Mouse (Mus musculus) forelimb bud, embryonic 11.5 days (tissue): ENCODE measurements around the gene Foxp1.
A peak's percentile ranks its signal among the peaks of the same experiment; 100 is the strongest.

Experiments
- DNase-seq: peaks from one replicate; pipeline ENCODE4 v3.0.0-alpha.2; 2012; ENCODE audit warnings: low read depth, low spot score

Foxp1 gene

DNA sequence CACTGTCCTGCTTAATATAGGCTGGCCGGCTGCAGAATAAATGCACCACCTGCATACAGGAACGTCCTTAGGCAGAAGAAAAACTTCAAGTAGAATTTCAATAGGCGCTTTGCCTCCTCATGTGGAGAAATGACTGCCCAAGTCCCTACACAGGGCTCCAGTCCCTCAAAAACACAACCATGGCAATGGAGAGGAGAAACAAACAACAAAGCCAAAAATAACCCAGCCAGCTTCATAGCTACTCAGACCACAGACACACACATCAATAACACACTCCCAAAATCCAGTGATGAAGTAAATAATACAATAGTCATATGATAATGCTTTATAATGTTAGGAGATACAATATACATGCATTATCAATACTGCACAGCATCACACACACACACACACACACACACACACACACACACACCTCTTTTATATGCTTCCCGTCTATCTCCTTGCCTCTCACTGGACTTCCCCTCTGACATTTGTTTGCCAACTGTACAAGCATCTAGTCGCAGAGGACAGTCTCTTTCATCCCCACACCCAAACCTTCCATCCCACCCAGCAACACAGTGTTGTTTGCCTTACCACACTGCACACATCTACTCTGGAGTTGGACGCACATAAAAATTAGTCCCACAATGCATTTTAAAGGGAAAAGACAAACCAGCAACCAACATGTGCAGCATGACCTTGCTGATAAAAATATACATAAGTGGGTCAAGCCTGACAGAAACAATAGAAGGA, 162.6 kb downstream of the Foxp1 start:
- no peak for DNase-seq

DNA sequence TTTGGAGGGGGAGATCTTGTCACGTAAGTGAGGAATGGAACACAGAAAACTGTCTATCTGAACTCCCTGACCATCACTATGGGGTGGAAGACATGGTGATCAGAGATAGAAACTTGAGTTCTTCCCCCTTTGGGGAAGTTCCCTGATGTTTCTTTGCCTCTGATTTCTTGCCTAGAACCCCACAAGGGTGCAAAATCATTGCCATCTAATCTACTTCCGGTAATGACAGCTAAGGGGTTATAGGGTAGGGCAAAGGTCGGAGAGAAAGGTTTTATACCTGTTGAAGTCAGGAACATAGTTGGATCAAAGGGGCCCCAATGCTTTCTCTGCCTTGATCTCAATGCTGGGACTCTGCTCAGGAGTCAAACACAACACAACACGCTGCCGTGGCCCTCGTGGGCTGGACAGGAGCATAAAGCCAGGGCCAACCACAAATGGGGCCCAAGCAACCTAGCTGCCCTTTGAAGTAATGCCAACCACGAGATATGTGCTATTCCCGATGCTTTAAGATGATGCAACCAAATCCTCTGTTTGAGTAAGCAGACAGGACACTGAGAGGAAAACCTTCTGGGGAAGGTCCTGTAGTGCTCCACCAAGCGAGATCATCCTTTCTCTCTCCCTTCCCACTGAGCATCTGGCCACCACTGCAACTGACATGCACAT, 163.4 kb downstream of the Foxp1 start:
- no peak for DNase-seq

GRCm38 (mm10) chr6:99357931-99358330, 164.6 kb downstream of the Foxp1 start:
- DNase-seq = no peak

DNA sequence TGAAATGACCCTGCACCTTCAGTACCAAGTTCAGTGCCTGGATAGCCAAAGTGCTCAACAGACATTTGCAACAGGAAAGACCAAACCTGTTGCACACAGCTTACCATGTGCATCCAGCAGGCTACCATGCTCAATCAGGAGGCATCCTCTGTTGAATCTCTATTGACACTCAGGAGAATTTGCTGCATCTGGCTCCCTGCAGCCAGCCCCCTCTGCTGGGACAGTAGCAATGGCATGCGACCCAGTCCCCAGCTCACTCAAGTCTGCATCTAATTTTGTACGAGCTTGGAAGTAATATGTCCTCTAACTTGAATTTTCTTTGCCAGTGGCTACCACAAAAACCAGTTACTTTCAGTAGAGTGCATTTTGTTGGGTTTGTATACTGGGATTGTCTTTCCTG, 168.2 kb downstream of the Foxp1 start:
- DNase-seq = no peak

DNA sequence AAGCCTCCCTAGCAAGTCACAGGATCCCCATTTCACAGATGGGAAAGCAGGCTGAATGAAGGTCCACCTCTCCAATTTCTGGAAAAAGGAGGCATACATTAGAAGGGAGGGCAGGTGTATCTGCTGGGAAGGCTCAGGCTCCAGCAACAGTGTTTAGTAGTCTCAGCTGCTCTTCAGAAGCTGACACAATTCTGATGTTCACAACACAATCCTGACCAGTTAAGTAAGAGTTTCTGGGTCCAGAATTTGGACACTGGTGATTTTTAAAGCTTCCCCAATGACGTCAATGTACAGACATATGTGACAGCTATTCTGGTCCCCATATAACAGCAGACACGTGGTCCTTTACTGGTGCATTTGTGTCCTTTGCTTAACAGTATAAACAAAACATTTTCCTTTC, 169.1 kb downstream of the Foxp1 start:
- DNase-seq = no peak

DNA sequence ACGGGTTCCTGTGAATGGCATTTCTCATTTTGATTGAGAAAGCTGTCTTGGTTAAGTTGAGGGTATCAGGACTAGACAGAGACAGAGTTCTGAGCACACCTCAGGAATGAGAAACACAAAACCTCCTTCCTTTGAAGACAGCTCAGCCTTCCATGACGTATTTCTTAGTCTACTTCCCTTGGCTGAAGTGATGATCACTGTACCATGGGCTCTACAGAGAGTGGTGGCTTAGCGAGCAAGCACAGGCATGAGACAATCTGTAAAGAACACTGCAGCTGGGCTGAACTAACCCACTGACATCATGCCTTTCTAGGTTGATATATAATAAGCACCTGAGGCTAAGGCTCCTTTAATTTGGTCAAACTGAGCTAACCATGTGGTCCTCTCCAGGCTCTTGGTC, 172.0 kb downstream of the Foxp1 start:
- DNase-seq = no peak

DNA sequence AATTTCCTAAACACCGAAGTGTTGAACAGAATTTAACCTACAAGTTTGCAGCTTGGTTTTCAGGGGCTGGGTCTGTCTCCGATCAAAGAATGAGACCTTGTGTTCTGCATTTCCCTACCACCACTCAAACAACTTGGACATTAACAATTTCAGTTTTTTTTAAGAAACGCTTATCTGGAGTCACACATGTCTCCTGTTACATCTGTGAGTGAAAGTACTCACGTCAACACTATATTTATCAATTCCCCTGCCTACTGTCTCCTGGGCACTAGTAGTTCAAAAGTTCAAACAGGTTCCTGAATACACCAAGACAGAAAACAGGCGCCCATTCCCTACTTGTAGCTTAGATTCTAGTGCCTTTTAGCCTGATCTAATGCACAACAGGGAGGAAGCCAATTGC, 172.4 kb downstream of the Foxp1 start:
- peak; percentile 49 for DNase-seq

DNA sequence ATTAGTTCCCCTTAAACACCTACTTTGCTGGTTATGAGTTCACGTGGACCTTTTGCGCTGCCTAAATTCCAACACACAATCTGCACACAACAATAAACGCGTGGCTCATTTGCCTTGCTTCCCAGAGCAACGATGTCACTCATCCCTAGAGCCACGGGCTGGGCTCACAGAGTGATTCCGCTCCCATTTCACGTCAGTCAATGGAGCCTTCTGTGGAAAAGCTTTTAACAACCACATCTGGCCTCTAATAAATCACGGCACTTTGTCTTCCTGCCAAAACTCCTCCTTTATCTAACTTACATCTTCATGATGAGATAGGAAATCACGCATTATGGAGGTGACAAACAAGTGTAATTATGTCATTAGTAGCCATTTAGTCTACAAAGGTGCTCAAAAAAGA, 174.7 kb downstream of the Foxp1 start:
- no peak for DNase-seq

DNA sequence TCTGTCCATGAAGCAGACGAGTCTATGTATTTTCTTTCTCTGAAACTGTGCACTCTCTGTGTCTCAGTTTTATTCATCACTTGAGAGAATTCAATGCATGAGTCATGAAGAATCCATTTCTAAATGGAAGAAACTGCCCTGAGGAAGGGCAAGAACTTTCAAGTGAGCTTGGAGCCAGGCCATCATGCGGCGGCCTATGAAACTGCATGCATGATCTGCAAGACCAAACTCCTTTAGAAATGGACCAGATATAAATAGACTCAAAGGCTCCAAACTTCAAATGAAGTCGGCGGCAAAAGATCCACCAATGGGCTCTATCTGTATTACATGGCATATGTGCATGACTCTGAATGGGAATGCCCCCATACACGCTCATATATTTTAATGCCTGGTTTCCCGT, 177.6 kb downstream of the Foxp1 start:
- no peak for DNase-seq

DNA sequence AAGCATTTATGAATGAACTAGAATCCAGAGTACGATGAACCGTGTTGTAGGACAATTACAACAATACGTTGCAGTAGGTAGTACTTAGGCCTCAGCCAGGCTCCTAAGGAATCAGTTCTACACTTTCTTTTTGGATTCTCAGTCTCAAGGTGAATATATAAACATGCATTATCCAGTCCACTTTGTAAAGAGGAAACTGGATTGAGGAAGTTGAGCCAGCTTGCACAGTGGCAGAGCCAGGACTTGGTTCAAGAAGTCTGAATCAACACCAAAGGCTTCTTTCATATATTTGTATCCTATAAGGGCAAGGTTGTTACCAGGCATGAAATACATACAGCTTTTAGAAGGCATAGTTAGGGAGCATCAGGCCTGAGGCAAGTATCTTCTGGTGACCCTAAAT, 178.2 kb downstream of the Foxp1 start:
- no peak for DNase-seq

DNA sequence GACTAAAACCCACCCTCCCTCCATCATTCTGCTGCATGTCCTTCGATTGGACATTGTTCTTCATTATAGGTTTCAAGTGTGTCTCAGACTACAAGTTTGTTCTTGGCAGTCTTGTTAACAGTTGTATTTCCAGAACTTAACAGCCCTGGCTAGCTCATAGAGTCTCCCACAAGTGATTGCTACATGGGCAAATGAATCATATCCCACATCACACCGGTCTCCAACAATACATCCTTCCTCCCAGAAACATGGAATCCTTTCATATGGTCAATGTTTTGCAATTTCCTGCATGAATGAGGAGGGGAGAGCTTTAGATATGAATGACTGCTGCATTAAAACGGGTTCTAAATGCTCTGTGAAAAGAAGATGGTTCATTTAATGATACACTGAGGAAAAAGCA, 178.7 kb downstream of the Foxp1 start:
- no peak for DNase-seq

DNA sequence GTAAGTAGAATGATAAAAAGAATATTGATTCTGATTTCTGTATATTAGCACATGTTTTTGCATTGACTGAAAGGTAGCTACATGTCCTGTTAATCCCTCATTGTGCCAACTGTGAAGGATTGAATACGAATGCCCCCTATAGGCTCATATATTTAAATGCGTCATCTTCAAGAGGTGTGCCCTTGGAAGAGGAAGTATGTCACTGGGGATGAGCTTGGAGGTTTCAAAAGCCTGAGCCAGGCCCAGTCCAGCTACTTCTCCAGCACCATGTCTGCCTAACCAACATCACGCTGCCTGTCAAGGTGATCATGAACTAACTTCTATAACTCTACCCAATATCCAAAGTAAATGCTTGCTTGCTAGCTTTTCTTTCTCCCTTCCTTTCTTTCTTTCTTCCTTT, 180.1 kb downstream of the Foxp1 start:
- DNase-seq = no peak

DNA sequence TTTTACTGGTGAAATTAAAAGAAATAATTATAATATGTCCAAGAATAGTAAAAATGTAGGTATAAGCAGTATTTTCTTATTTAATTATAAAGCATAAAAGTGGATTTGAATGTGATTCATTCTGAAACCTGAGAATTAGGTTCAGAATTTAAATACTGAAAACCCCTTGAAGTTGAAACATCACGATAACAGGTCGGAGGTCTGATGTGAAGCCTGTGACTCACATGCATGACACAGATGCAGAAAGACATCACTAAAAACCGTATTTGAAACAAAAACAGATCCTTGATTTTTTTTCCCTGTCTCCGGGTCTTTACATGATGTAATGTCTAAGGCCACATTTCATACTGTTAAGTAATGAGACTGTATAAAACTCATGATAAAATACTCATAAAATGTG, 181.6 kb downstream of the Foxp1 start:
- DNase-seq = no peak

GRCm38 (mm10) chr6:99339986-99340721, 182.4 kb downstream of the Foxp1 start:
- no peak for DNase-seq

DNA sequence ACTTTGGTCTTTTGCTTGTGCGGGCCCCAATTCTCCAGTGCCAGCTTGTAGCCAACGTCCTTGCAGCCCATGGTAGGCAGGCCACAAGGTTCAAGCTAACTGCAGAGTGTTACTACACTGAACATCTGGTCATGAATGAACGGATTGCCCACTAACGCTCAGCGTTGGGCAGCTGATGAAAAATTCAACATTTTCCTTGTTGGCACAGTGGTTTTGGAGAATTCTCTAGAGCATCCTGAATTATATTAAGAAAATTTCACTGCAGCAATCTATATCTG, 183.2 kb downstream of the Foxp1 start:
- no peak for DNase-seq

DNA sequence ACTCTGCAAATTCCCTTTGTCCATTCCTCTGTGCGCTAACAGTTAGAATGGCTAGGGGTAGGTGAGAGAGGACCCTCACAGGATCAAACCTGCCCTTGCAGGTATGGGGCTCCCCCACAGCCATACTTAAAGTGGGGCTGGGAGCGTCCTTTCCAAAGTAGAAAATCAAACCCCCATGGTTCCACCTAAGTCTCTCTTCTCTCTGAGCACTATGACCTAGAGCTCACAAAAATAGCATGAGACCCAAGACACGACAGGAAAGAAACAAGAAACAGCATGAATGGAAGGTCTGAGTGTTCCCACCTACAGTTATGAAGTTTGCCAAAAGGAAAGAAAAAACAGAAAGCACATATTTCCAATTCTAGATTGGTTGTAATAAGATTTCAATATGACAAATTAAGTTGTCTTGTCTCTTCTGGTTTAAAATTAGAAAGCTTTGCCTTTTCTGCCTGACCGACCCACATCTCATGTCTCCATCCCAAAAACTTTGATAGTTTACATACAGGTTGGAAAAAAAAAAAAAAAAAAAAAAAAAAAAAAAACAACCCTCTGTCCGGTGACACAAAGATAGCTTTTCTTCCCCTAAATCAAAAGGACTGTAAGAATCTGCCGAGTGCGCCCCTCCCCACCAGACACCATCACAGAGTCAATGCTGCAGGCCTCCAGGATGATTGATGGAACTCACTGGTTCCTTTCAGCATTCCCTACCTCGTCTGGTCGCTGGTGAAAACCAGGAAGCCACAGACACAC, 183.8 kb downstream of the Foxp1 start:
- no peak for DNase-seq

DNA sequence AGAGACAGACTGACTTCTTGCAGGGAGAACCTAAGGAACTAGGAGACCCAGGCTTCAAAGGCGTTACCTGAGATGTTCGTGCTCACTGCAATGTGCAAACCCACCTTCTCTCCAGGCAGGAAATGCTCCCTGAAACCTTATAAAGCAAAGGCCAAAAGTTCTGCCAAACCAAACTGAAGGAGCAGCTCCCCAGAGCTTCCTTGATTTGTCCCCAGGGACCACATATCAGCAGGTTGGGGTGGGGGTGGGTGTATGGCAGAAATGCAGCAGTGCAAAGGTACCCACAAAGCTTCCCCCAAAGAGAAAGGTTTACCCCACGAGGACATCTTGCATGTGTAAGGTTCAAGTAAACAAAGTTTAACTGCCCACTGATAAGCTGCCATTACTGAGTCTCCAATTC, 184.3 kb downstream of the Foxp1 start:
- no peak for DNase-seq

DNA sequence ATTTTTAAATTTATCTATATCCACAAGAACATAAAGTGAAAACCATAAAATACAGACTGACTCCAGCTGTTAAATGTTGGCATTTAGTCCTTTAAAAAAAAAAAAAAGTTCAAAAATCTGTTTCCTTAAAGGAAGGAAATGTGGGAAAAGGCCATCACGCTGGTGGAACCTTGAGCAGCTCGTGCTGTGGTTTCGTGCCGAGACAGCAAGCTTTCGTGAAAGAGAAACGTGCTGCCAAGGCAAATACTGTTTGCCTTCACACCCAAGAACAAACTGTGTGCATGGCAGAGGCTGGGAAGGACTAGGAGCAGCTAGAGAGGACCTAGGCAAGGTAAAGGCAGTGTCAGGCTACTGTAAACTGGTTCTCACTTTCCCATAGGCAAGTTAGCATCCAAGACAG, 184.9 kb downstream of the Foxp1 start:
- DNase-seq = no peak

GRCm38 (mm10) chr6:99336191-99336590, 186.3 kb downstream of the Foxp1 start:
- DNase-seq = no peak

- no peak for DNase-seq
These were observed 187.2 kb downstream of the Foxp1 start for GRCm38 (mm10) chr6:99335174-99335830.

GRCm38 (mm10) chr6:99334255-99334654, 188.3 kb downstream of the Foxp1 start:
- DNase-seq = no peak

GRCm38 (mm10) chr6:99333127-99333526, 189.4 kb downstream of the Foxp1 start:
- no peak for DNase-seq
